Mouse (Mus musculus): ENCODE results near the gene Rps27rt.

- TF ChIP-seq HCFC1 (IDR thresholded peaks at IDR 0.05; ENCODE audit: borderline replicate concordance, insufficient read depth, low read length), result no peak
- TF ChIP-seq CHD2 (IDR thresholded peaks at IDR 0.05; ENCODE audit: low read depth, low read length), result no peak
- no peak for TF ChIP-seq MAFK (IDR thresholded peaks at IDR 0.05; ENCODE audit: insufficient read depth, low read depth, low read length)
These were observed 34.1 kb downstream of the Rps27rt start for GRCm38 (mm10) chr9:114948395-114948794.
